Mouse (Mus musculus) intestine, postnatal 0 days (tissue): ENCODE results near the gene Slc25a16. TPM values are rescaled to one million over a fixed set of nuclear protein-coding genes. Genes with fewer than 3 reads are reported as not detected.

Experiments
- ATAC-seq: fragments of 200-750 bp; cut with Nextera tagmentation; 2 replicates; pipeline ENCODE4 v1.8.0; 2017; ENCODE audit warnings: mild to moderate bottlenecking, moderate TSS enrichment, moderate library complexity
- H3K27ac ChIP-seq: fragments of 300-500 bp; sonication (generic); 2 replicates; pipeline ENCODE4 v1.5.1; 2014; ENCODE audit warnings: mild to moderate bottlenecking, low read depth, low read length, moderate library complexity
- H3K27me3 ChIP-seq: fragments of 300-500 bp; sonication (generic); replicated peaks from 2 replicates; pipeline ENCODE4 v1.6.1; 2014; ENCODE audit warnings: low read length, mixed read lengths; ENCODE audit not compliant: control insufficient read depth, insufficient read depth
- H3K36me3 ChIP-seq: fragments of 300-500 bp; sonication (generic); 2 replicates; pipeline ENCODE4 v1.6.1; 2014; ENCODE audit warnings: mild to moderate bottlenecking, moderate library complexity; ENCODE audit not compliant: control insufficient read depth, insufficient read depth
- H3K4me1 ChIP-seq: fragments of 300-500 bp; sonication (generic); replicated peaks from 2 replicates; pipeline ENCODE4 v1.6.1; 2014; ENCODE audit warnings: antibody characterized with exemption, low read length, mixed read lengths; ENCODE audit not compliant: control insufficient read depth, insufficient read depth
- H3K4me2 ChIP-seq: fragments of 300-500 bp; sonication (generic); replicated peaks from 2 replicates; pipeline ENCODE4 v1.6.1; 2014; ENCODE audit warnings: low read depth, mild to moderate bottlenecking, moderate library complexity
- H3K4me3 ChIP-seq: fragments of 300-500 bp; sonication (generic); 2 replicates; pipeline ENCODE4 v1.5.1; 2014; ENCODE audit warnings: low read depth, low read length
- H3K9ac ChIP-seq: fragments of 300-500 bp; sonication (generic); 2 replicates; pipeline ENCODE4 v1.6.1; 2014; ENCODE audit warnings: mild to moderate bottlenecking, low read depth, low read length
- H3K9me3 ChIP-seq: fragments of 300-500 bp; sonication (generic); 2 replicates; pipeline ENCODE4 v1.6.1; 2016; ENCODE audit warnings: mixed run types; ENCODE audit not compliant: control insufficient read depth
- CTCF ChIP-seq: sonication (generic); IDR thresholded peaks from 2 replicates; pipeline ENCODE4 v1.5.1; 2016; ENCODE audit warnings: low read depth, mild to moderate bottlenecking, control low read depth, antibody characterized with exemption, moderate library complexity
- WGBS: fragments of 180-500 bp; shearing (Covaris S2); extraction: QIAGEN DNeasy Blood & Tissue Kit; methylation state at CpG from one replicate; pipeline ENCODE4 v1.1.7; 2014; 5-methylcytosine and 5-hydroxymethylcytosine counted together
- polyA plus RNA-seq: library from polyadenylated mRNA; unstranded; fragments of >200 nt; fragmentation: Nextera tagmentation; extraction: Ambion mirVana; gene quantifications from 2 replicates; pipeline ENCODE4 v1.2.1, GENCODE M21; 2015

The Slc25a16 gene
- polyA plus RNA-seq, 1 experiment from 2014 or later: 14.6 TPM

DNA sequence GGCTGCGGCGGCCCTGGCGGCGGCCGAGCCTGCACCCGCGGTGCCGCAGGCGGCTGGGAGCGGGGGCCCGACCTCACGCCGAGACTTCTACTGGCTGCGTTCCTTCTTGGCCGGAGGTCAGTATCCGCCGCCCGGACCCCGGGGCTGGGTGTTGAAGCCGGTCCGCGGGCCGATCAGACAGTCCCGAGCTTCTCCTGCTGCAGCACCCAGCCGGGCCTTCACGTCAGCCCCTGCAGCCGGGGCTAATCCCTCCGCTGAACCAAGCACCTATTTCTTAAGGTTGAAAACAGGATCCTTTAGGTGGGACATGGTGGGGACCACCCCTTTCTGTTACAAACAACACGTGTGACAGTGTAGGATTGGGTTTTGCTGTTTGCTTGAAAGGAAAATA lies 328 bp downstream of the Slc25a16 start:
- Histone ChIP-seq H3K27ac (peak overlapping the region; percentile 80), H3K36me3 (no peaks in the 10 kb centered on the region), H3K27me3 (no peaks in the 10 kb centered on the region), H3K4me2 (peak overlapping the region; percentile 93), H3K4me1 (no peaks in the 10 kb centered on the region), H3K9ac (peak overlapping the region; percentile 95), H3K4me3 (peak overlapping the region; percentile 83), H3K9me3 (no peaks in the 10 kb centered on the region)
- no peak for TF ChIP-seq CTCF
- peak; percentile 57 for ATAC-seq
- 0% methylated on average over 29 of the region's 29 CpGs for WGBS

DNA sequence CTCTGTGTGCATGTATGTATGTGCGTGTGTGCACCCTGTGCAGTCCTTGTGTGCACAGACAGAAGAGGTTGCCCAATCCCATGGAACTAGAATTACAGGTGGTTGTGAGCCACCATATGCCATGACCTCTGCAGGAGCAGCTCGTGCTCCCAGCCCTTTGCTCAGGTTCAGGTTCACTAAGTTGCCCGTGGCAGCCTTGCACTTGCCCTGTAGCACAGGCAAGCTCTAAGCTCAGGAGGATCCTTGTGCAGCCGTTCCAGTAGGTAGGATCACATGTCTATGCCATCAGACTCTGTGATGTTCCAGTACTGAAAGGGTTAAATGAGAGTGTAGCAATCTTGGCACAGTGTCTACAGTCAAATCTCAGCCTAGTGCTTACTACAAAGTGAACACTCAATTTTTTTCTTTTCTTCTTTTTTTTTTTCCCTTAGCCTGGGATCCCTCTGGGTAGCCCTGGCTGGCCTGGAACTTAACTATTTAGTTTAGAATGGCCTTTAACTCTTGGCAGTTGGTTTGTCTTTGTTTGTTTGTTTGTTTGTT lies 3.7 kb downstream of the Slc25a16 start:
- Histone ChIP-seq H3K9ac (no peak overlapping the region), H3K27ac (no peak overlapping the region), H3K36me3 (peaks cover 9% of the 10 kb centered on the region; the same call in 1 of the 2 replicates), H3K4me2 (no peak overlapping the region), H3K4me3 (no peak overlapping the region), H3K9me3 (no peaks in the 10 kb centered on the region), H3K27me3 (no peaks in the 10 kb centered on the region), H3K4me1 (no peaks in the 10 kb centered on the region)
- WGBS: 92% methylated on average over 4 of the region's 4 CpGs
- no peak for TF ChIP-seq CTCF
- no peak for ATAC-seq

DNA sequence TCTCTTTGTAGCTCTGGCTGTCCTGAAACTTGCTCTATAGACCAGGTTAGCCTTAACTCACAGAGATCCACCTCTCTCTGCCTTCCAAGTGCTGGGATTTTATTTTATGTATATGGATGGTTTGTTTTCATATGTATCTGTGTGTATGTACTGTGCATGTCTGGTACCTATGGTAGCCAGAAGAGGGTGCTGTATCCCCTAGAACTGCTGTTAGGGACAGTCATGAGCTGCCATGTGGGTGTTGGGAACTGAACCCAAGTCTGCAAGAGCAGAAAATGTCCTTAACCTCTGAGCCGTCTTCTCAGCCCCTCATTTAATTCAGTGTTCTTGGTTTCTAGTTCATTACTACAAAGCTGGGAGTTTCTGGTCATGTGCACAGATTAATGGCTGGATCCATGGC lies 11.9 kb downstream of the Slc25a16 start:
- H3K9ac ChIP-seq: no peak overlapping the region
- 96% methylated on average over 1 of the region's 1 CpGs for WGBS
- peaks cover 30% of the 10 kb centered on the region; the same call in 1 of the 2 replicates for H3K36me3 ChIP-seq
- ATAC-seq: no peak
- H3K27me3 ChIP-seq: no peaks in the 10 kb centered on the region
- H3K4me1 ChIP-seq: no peaks in the 10 kb centered on the region
- TF ChIP-seq CTCF: peak; percentile 34
- H3K27ac ChIP-seq: no peak overlapping the region
- H3K4me3 ChIP-seq: no peak overlapping the region
- no peaks in the 10 kb centered on the region for H3K9me3 ChIP-seq
- H3K4me2 ChIP-seq: no peak overlapping the region

DNA sequence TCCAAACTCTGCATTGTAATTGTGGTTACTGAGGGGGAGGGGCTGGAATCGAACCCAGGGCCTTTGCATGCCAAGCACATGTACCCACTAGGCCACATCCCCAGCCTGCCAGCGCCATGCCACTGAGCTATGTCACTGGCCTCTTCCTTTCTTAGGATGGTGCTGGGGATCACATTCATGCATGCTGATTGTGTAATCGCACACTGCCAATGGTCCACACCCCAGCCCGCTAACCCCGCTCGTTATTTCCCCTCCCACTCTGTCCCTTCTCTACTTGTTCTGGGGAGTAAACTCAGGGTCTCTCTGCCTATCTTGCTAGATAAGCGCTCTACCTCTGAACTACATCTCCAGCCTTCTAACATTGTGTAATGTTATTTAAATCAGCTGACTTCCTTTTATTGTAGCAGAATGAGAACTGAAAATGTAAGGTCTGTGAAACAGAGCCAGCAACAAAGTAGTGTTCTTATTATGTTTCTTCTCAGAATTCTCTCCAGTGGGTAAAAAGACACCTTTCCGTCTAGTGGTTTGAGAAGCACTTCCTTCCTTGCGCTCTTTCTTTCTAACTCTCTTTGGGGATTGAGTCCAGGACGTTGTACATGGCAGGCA lies 24.6 kb downstream of the Slc25a16 start:
- ATAC-seq: no peak
- Histone ChIP-seq H3K9me3 (no peaks in the 10 kb centered on the region), H3K27ac (no peak overlapping the region), H3K4me2 (no peak overlapping the region), H3K4me1 (no peaks in the 10 kb centered on the region), H3K9ac (no peak overlapping the region), H3K27me3 (no peaks in the 10 kb centered on the region), H3K4me3 (no peak overlapping the region), H3K36me3 (peaks cover 26% of the 10 kb centered on the region)
- 64% methylated on average over 10 of the region's 10 CpGs for WGBS
- no peak for TF ChIP-seq CTCF

DNA sequence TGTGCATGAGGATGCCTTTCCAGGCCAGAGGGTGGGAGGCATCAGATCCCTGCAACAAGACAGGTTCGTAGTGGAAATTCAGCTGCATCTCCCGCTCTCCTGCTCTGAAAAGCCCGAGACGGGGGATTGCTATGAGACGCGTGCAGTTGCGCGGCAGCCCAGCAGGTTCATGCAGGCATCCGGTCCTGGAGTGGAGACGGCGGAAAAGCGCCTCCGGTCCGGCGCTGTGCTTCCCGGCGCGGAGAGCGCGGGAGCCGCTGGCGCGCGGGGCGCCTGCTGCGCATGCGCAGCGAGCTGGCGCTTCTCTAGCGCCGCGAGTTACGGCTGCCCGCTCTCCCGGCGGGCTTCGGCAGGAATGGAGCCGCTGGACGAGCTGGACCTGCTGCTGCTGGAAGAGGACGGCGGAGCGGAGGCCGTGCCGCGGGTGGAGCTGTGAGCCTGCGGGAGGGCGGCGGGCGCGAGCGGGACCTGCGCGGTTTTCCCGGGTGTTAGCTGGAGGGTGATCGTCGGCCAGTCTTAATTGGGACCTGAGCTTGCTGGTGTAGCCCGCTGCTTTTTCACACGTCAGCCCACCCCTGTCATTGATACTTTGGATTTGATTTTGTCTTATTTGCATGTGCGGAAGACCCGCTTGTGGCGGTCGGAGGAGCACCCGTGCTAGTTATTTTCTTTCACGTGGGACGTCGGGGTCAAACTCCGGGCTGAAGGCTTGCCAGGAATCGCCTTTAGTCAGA lies 26.5 kb downstream of the Slc25a16 start, which contains the start of gene Dna2:
TSS of gene Dna2 (plus strand) at position 289 of the 734 bp plus-strand sequence.
- TF ChIP-seq CTCF: peak; percentile 59
- Histone ChIP-seq H3K27ac (peak within 1 kb of the TSS; percentile 81), H3K9ac (peak within 1 kb of the TSS; percentile 81), H3K4me3 (peak within 1 kb of the TSS; percentile 78), H3K4me2 (peak within 1 kb of the TSS; percentile 89), H3K36me3 (peaks cover 28% of the 10 kb centered on the region), H3K27me3 (no peaks in the 10 kb centered on the region), H3K9me3 (no peaks in the 10 kb centered on the region), H3K4me1 (no peaks in the 10 kb centered on the region)
- peak; percentile 85 for ATAC-seq
- under 1% methylated on average over 66 of the region's 68 CpGs for WGBS

DNA sequence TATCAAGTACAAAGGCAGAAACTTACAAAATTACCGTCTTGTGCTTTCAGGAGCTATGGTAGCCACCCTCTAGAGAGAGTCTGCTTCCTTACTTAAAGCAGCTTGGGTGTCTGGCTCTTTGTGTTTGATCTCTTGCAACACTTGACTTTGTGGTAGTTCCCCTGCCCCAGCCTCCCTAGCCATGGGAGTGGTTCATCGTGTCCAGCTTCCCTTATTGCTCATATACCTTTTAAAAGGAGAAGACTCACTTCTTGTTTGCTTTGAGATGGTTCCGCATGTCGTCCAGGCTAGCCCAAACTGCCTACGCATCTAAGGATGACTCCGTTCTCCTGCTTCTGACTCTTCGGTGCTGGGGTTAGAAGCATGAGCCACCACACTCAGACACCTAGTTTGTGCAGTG lies 28.1 kb downstream of the Slc25a16 start:
- ATAC-seq: no peak
- Histone ChIP-seq H3K4me1 (no peaks in the 10 kb centered on the region), H3K9me3 (no peaks in the 10 kb centered on the region), H3K4me3 (no peak overlapping the region), H3K9ac (no peak overlapping the region), H3K27ac (no peak overlapping the region), H3K36me3 (peaks cover 29% of the 10 kb centered on the region), H3K27me3 (no peaks in the 10 kb centered on the region), H3K4me2 (no peak overlapping the region)
- 94% methylated on average over 7 of the region's 7 CpGs for WGBS
- no peak for TF ChIP-seq CTCF
